Comparison of ENCODE assay signal across 18 mouse cellular contexts in genomic region chr11:75660941-75661800, GRCm38 (mm10). TPM values are rescaled to one million over a fixed set of nuclear protein-coding genes. Genes with fewer than 3 reads are reported as not detected.
DNase-seq lines count a peak whose midpoint lies in the region; ATAC-seq and TF ChIP-seq lines count a peak whose summit lies in the region.
"Had no signal": no experiment of that assay in that cellular context is flagged by ENCODE, and none has a peak within 500 bp of the region (broad histone marks: within the 10 kb centered on the region; RNA-seq: fewer than 3 reads in every experiment).

No protein-coding gene starts in this region.

- no peak overlapping the region for H3K27ac ChIP-seq in kidney, embryonic 15.5 days
- no peak overlapping the region for H3K27ac ChIP-seq in liver, embryonic 16.5 days (ENCODE audit: low read length)
- peak overlapping the region; percentile 66; the same call in 1 of the 2 replicates for H3K27ac ChIP-seq in liver, postnatal 0 days (ENCODE audit: low read depth)
- H3K27ac ChIP-seq: forebrain, embryonic 10.5 days; forebrain, embryonic 13.5 days; heart, adult 2 months; heart, embryonic 10.5 days; hindbrain, embryonic 12.5 days; hindbrain, embryonic 15.5 days had no signal

- no peak overlapping the region for H3K9ac ChIP-seq in kidney, embryonic 15.5 days
- H3K9ac ChIP-seq in liver, embryonic 16.5 days (ENCODE audit: low read depth, low read length), result no peak overlapping the region
- H3K9ac ChIP-seq in liver, postnatal 0 days (replicated peaks), result peak overlapping the region; percentile 21; the same call in 1 of the 2 replicates
- H3K9ac ChIP-seq: forebrain, embryonic 13.5 days; hindbrain, embryonic 12.5 days; hindbrain, embryonic 15.5 days had no signal

- TF ChIP-seq CTCF in liver, postnatal 0 days (IDR thresholded peaks at IDR 0.05; ENCODE audit: low read depth), result no peak

- H3K27me3 ChIP-seq in kidney, embryonic 15.5 days, result no peaks in the 10 kb centered on the region
- H3K27me3 ChIP-seq in liver, embryonic 16.5 days (ENCODE audit: control insufficient read depth, insufficient read depth, low read depth, low read length), result no peaks in the 10 kb centered on the region
- H3K27me3 ChIP-seq in liver, postnatal 0 days (ENCODE audit: insufficient read depth, low read length), result no peaks in the 10 kb centered on the region
- H3K27me3 ChIP-seq: hindbrain, embryonic 15.5 days had no signal

- H3K36me3 ChIP-seq in kidney, embryonic 15.5 days, result peaks cover 75% of the 10 kb centered on the region
- H3K36me3 ChIP-seq in liver, embryonic 16.5 days (ENCODE audit: control insufficient read depth, insufficient read depth), result peaks cover 28% of the 10 kb centered on the region
- H3K36me3 ChIP-seq in liver, postnatal 0 days (replicated peaks; ENCODE audit: insufficient read depth, low read length), result peaks cover 68% of the 10 kb centered on the region

- ATAC-seq in kidney, embryonic 15.5 days (replicated peaks; ENCODE audit: low FRiP score), result no peak
- ATAC-seq in liver, embryonic 16.5 days (ENCODE audit: low read depth), result peak; percentile 52
- ATAC-seq in liver, postnatal 0 days, result peak; percentile 84
- ATAC-seq: CD4-positive, CD25-positive, alpha-beta regulatory T cell, adult 4 months; forebrain, embryonic 13.5 days; forebrain, embryonic 16.5 days had no signal

- H3K4me2 ChIP-seq in kidney, embryonic 15.5 days, result no peak overlapping the region
- no peak overlapping the region for H3K4me2 ChIP-seq in liver, embryonic 16.5 days (ENCODE audit: low read depth, low read length)
- peak overlapping the region; percentile 48 for H3K4me2 ChIP-seq in liver, postnatal 0 days (ENCODE audit: low read depth, low read length)
- H3K4me2 ChIP-seq: forebrain, embryonic 13.5 days; hindbrain, embryonic 12.5 days; hindbrain, embryonic 15.5 days had no signal

- no peak overlapping the region for H3K4me3 ChIP-seq in kidney, embryonic 15.5 days (replicated peaks)
- no peak overlapping the region for H3K4me3 ChIP-seq in liver, embryonic 16.5 days (ENCODE audit: low read depth, low read length)
- no peak overlapping the region for H3K4me3 ChIP-seq in liver, postnatal 0 days (ENCODE audit: low read depth, low read length)
- H3K4me3 ChIP-seq: forebrain, embryonic 10.5 days; forebrain, embryonic 13.5 days; heart, adult 2 months; heart, embryonic 10.5 days; hindbrain, embryonic 12.5 days; hindbrain, embryonic 15.5 days had no signal

- WGBS in kidney, embryonic 15.5 days, result 87% methylated on average over 21 of the region's 21 CpGs
- whole genome bisulfite sequencing in liver, embryonic 16.5 days (ENCODE audit: insufficient replicate concordance), result 82% methylated on average over 21 of the region's 21 CpGs
- 76% methylated on average over 21 of the region's 21 CpGs for WGBS in liver, postnatal 0 days (ENCODE audit: insufficient replicate concordance)

- H3K9me3 ChIP-seq in kidney, embryonic 15.5 days (replicated peaks), result no peaks in the 10 kb centered on the region
- H3K9me3 ChIP-seq in liver, embryonic 16.5 days (replicated peaks; ENCODE audit: control insufficient read depth, low read length), result no peaks in the 10 kb centered on the region
- H3K9me3 ChIP-seq in liver, postnatal 0 days (ENCODE audit: low read length), result no peaks in the 10 kb centered on the region
- H3K9me3 ChIP-seq: forebrain, embryonic 10.5 days; forebrain, embryonic 13.5 days; heart, embryonic 10.5 days; hindbrain, embryonic 12.5 days; hindbrain, embryonic 15.5 days had no signal

- peaks cover 13% of the 10 kb centered on the region for H3K4me1 ChIP-seq in kidney, embryonic 15.5 days
- peaks cover 11% of the 10 kb centered on the region for H3K4me1 ChIP-seq in liver, embryonic 16.5 days (ENCODE audit: control insufficient read depth, low read depth, low read length)
- H3K4me1 ChIP-seq in liver, postnatal 0 days (ENCODE audit: insufficient read depth), result peaks cover 28% of the 10 kb centered on the region

- DNase-seq in kidney, adult 9 months, result peak; percentile 31
- no peak for DNase-seq in liver
- DNase-seq in liver, postnatal 0 days, result peak; percentile 70
- no peak for DNase-seq in adrenal gland, postnatal 14 days
- DNase-seq: cerebellum, adult 18-20 months; cerebellum, adult 9-10 months; cerebellum, postnatal 14 days; gastrocnemius, postnatal 25 days; heart, adult 2 months had no signal

- TF ChIP-seq EP300 in liver, postnatal 0 days (IDR thresholded peaks at IDR 0.05; ENCODE audit: low read depth), result no peak

RNA-seq across cellular contexts. Expression of gene Myo1c, which starts 10.9 kb away (rescaled TPM):
- polyA plus RNA-seq in kidney, embryonic 15.5 days (2015; fragmentation: Nextera tagmentation; extraction: Ambion mirVana), result 59.8 and 67.6 TPM in 2 replicates
- polyA plus RNA-seq in liver, embryonic 16.5 days (2015; fragmentation: Nextera tagmentation; extraction: Ambion mirVana), result 21.0 and 24.1 TPM in 2 replicates
- polyA plus RNA-seq in liver, postnatal 0 days (2015; fragmentation: Nextera tagmentation; extraction: Ambion mirVana), result 19.4 and 22.4 TPM in 2 replicates
- total RNA-seq in adrenal gland, postnatal 14 days (2021), result 148 and 155 TPM in 2 replicates

RNA-seq across cellular contexts. Expression of gene Crk, which starts 17.9 kb away (rescaled TPM):
- 119 and 131 TPM in 2 replicates for polyA plus RNA-seq in kidney, embryonic 15.5 days (2015; fragmentation: Nextera tagmentation; extraction: Ambion mirVana)
- 30.4 and 32.6 TPM in 2 replicates for polyA plus RNA-seq in liver, embryonic 16.5 days (2015; fragmentation: Nextera tagmentation; extraction: Ambion mirVana)
- 35.0 and 36.0 TPM in 2 replicates for polyA plus RNA-seq in liver, postnatal 0 days (2015; fragmentation: Nextera tagmentation; extraction: Ambion mirVana)
- 100 and 101 TPM in 2 replicates for total RNA-seq in adrenal gland, postnatal 14 days (2021)

RNA-seq across cellular contexts. Expression of gene Inpp5k, which starts 30.4 kb away (rescaled TPM):
- polyA plus RNA-seq in kidney, embryonic 15.5 days (2015; fragmentation: Nextera tagmentation; extraction: Ambion mirVana), result 26.6 and 28.7 TPM in 2 replicates
- polyA plus RNA-seq in liver, embryonic 16.5 days (2015; fragmentation: Nextera tagmentation; extraction: Ambion mirVana), result 15.8 and 17.9 TPM in 2 replicates
- 16.7 TPM in 2 replicates for polyA plus RNA-seq in liver, postnatal 0 days (2015; fragmentation: Nextera tagmentation; extraction: Ambion mirVana)
- 32.3 and 41.8 TPM in 2 replicates for total RNA-seq in adrenal gland, postnatal 14 days (2021)

Comparison
In these comparisons a context has a peak if more than half of its experiments do, and no peak if none do; other contexts are left out.
1. DNase-seq: peak in kidney, adult 9 months (single experiment) and liver, postnatal 0 days (single experiment); none in liver (single experiment) and adrenal gland, postnatal 14 days (single experiment).